Mouse (Mus musculus) erythroid progenitor cell, adult 5-6 weeks (primary cell): ENCODE results near the gene Trim44. TPM values are rescaled to one million over a fixed set of nuclear protein-coding genes. Genes with fewer than 3 reads are reported as not detected.

Source experiments
- ATAC-seq: replicated peaks from 2 replicates; pipeline ENCODE4 v1.8.0; 2016; ENCODE audit warnings: moderate number of reproducible peaks, mild to moderate bottlenecking, moderate TSS enrichment, inconsistent platforms; ENCODE audit not compliant: poor library complexity, low FRiP score, severe bottlenecking
- total RNA-seq, 2 experiments: library from RNA; stranded (forward) in 1 of 2; stranded (reverse) in 1 of 2; fragments of 150-400 nt in 1 of 2; fragments of 186-747, 209-891 nt in 1 of 2; gene quantifications; 2 replicates each; pipeline versions ENCODE4 v1.2.3 to v1.2.4; 2015 to 2017; ENCODE audit warnings: low replicate concordance in 2 of 2

The Trim44 gene
- total RNA-seq (2015; ENCODE audit: low replicate concordance) (25.2 and 26.3 TPM in 2 replicates), total RNA-seq (2017; ENCODE audit: low replicate concordance) (21.8 and 23.6 TPM in 2 replicates)

- no peak for ATAC-seq
These were observed at the start of gene Trim44 for GRCm38 (mm10) chr2:102407363-102408184. Trim44 (minus strand) TSS chr2:102407828.

- ATAC-seq, result no peak
These were observed 47.5 kb upstream of the Trim44 start for GRCm38 (mm10) chr2:102455126-102455525.

GRCm38 (mm10) chr2:102453447-102453846 is 45.8 kb upstream of the Trim44 start:
- ATAC-seq, result no peak

GRCm38 (mm10) chr2:102451671-102452549 is 44.3 kb upstream of the Trim44 start, which contains the start of gene Fjx1:
Fjx1 (minus strand) TSS chr2:102452499.
- no peak for ATAC-seq

GRCm38 (mm10) chr2:102450761-102451670 is 43.4 kb upstream of the Trim44 start:
- ATAC-seq, result no peak

- ATAC-seq, result no peak
These were observed 42.7 kb upstream of the Trim44 start for GRCm38 (mm10) chr2:102450248-102450760.

GRCm38 (mm10) chr2:102449630-102450247 is 42.1 kb upstream of the Trim44 start:
- no peak for ATAC-seq

- no peak for ATAC-seq
These were observed 41.4 kb upstream of the Trim44 start for GRCm38 (mm10) chr2:102449056-102449455.

- no peak for ATAC-seq
These were observed 40.2 kb upstream of the Trim44 start for GRCm38 (mm10) chr2:102447831-102448230.

GRCm38 (mm10) chr2:102446851-102447250 is 39.2 kb upstream of the Trim44 start:
- ATAC-seq, result no peak

- ATAC-seq, result no peak
These were observed 29.9 kb upstream of the Trim44 start for GRCm38 (mm10) chr2:102437357-102438030.

- ATAC-seq, result no peak
These were observed 26.3 kb upstream of the Trim44 start for GRCm38 (mm10) chr2:102433879-102434278.

GRCm38 (mm10) chr2:102431084-102431483 is 23.5 kb upstream of the Trim44 start:
- ATAC-seq, result no peak

- no peak for ATAC-seq
These were observed 20.3 kb upstream of the Trim44 start for GRCm38 (mm10) chr2:102427974-102428373.

GRCm38 (mm10) chr2:102426434-102426833 is 18.8 kb upstream of the Trim44 start:
- no peak for ATAC-seq

GRCm38 (mm10) chr2:102416149-102416743 is 8.6 kb upstream of the Trim44 start:
- no peak for ATAC-seq

- ATAC-seq, result no peak
These were observed 5.1 kb upstream of the Trim44 start for GRCm38 (mm10) chr2:102412738-102413137.

GRCm38 (mm10) chr2:102410615-102411014 is 3.0 kb upstream of the Trim44 start:
- ATAC-seq, result no peak
